Mouse (Mus musculus): ENCODE measurements at regions not wholly inside any gene's neighbourhood (a gene's known extent, or its start where the extent isn't known, plus 50 kb on each side); places are given as distances from the start of the nearest gene placed in this dataset.

DNA sequence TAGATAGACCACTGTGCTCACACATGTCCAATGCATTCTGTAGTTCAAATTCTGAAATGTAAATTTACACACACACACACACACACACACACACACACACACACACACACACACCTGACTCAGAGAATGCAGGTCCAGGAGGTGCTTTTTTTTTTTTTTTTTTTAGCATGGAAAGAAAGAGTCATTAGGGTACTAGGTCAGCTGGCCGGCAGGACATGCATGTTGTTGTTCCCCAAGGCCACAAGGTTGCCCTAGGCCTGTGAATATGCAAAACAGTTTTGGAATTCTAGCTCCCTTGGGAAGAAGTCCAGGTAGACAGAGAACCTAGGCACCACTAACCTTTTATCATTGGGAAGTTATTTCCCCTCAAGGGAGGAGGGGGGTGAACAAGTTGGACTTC is 184.1 kb upstream of the Marcks start:
- DNase-seq (ENCODE audit: low read depth, low spot score): no peak

- no peak for DNase-seq (ENCODE audit: low read depth, low spot score)
These were observed 183.6 kb upstream of the Marcks start for GRCm38 (mm10) chr10:37322310-37322709.

DNA sequence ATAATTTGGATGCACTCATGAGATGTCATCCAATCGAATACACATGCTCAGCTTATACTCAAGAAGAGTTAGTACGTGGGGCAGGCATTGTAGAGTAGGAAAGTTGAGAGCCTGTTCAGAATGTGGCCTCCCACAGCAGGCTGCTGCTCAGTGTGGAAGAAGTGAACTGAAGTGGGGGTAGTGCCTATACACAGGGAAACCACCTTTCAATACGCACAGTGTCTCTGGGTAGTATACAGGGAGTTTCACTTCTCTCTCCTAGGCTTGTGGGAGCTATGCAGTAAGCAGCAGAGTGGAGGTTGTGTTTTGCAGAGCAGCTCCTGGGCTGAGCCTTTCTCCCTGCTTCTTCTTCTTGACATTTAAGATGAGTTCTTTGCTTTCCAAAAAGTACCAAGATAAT is 182.5 kb upstream of the Marcks start:
- no peak for DNase-seq (ENCODE audit: low read depth, low spot score)

DNA sequence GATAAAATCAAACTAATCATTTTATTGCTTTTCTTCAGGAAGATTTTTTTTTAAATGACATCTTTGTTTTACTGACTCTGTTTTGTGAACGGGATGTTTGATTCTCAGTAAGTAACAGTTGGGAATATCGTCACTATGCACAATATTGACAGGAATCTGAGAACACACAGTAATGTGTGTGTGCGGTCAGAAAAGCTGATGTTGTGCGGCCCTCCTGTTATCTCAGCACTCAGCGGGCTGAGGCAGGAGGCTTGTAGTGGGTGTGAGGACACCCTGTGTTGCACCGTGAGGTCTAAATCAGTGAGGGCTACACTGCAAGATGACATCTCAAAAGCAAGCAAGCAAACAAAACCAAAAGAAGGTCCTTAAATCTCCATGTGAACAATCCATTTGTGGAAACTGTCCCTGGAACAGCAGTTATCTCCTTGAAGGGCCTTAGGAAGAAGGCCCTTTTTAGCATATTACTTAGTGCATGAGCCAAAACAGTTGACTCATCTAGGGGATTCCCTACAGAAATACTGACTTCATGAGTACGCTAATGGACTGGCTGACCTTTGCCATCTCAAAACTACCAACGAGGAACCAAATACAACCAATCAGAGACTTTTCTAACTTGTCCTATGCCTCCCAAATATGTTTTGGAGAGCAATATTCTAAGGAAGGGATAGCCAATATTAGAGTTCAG is 181.2 kb upstream of the Marcks start:
- DNase-seq (ENCODE audit: low read depth, low spot score): no peak

DNA sequence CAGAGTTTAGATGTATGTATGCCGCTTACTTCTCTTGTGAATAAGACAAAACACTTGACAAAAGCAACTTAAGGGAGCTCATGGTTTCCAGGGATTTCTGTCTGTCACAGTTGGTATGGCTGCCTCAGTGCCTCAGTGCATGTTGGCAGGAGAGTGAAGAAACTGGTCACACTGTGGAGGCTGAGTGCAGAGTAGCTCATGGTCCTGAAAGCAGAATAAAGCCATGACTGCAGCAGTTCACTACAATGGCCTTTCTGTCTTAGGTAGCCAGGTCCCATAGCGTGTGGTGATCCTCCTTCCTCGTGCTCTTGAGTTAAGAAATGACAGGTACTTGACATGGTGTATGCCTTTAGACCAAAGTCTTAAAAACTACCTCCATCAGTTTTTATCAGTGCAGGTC is 178.0 kb upstream of the Marcks start:
- no peak for DNase-seq (ENCODE audit: low read depth, low spot score)

- no peak for DNase-seq (ENCODE audit: low read depth, low spot score)
These were observed 177.1 kb upstream of the Marcks start for GRCm38 (mm10) chr10:37315804-37316203.

GRCm38 (mm10) chr10:37314746-37315430 is 176.2 kb upstream of the Marcks start:
- no peak for DNase-seq (ENCODE audit: low read depth, low spot score)

DNA sequence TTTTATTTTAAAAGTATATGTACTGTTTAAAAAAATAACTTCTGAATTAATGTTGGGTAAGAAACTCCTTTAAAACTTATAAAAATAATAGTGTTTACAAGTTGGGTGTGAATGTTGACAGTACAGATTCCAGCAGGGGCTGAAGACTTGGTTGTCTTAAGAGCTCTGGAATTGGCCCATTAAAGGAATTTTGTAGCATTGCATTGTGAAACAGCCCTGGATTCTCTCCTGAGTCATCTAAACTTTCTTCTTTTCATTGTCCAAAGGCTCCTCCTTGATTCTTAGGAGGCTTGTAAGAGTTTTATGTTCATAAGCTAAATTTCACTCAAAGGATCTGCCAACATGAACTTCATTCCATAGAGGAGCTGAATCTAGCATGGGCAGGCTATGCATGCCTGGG is 174.7 kb upstream of the Marcks start:
- no peak for DNase-seq (ENCODE audit: low read depth, low spot score)

GRCm38 (mm10) chr10:37310266-37310945 is 171.7 kb upstream of the Marcks start:
- DNase-seq (ENCODE audit: low read depth, low spot score): no peak

GRCm38 (mm10) chr10:37304656-37305055 is 165.9 kb upstream of the Marcks start:
- DNase-seq (ENCODE audit: low read depth, low spot score): no peak

GRCm38 (mm10) chr10:37300181-37300889 is 161.6 kb upstream of the Marcks start:
- no peak for DNase-seq (ENCODE audit: low read depth, low spot score)

DNA sequence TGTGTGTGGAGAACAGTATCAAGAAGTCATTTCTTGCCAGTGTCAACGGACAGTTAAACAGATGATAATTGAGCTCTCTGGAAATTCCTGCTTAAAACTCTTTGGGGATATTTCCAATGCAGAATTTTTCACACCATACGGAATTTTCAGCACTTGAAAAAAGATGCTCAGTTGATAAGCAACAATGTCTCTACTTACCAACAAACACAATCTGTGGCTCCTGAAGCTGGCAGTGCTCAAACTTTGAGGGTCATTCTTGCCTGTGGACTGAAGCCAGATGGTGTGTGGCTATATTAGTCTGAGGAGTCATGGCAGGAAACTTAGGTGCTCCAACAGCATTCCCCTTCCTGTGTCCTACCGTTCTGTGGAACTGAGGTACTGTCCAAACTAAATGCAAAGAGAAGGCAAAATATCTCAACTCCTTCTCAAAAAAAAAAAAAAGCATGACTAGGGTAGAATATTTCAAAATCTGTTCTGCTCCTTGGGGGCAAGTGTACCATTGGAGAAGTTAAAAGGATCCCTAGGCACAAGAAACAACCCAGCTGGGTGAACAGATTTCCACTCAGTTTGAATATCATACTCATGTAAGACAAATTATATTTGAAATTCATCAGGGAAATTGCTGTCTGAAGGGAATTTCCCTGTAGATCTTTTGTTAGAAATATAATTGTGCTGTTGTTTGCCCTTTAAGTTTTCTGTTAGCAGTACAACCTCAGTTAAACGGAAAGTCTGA is 160.1 kb upstream of the Marcks start:
- DNase-seq (ENCODE audit: low read depth, low spot score): no peak

- no peak for DNase-seq (ENCODE audit: low read depth, low spot score)
These were observed 155.5 kb upstream of the Marcks start for GRCm38 (mm10) chr10:37294231-37294630.

DNA sequence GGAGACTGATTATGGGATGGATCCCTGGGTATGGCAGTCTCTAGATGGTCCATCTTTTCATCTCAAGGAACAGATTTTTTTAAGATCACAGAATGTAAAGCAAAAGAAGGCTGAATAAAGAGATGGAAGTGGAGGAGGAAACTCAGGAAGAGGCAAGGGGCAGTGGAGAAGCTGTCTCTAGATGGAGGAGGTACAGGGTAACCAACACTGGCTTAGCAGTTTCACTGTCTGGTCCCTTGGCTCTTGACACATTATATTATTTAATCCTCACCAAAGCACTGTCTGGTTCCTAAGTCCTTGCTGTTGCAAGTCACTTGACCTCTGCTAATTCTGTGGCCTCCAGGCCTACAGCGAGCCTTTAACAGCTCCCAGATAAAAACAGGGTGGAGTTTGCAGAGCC is 154.6 kb upstream of the Marcks start:
- no peak for DNase-seq (ENCODE audit: low read depth, low spot score)

- no peak for DNase-seq (ENCODE audit: low read depth, low spot score)
These were observed 153.1 kb upstream of the Marcks start for GRCm38 (mm10) chr10:37291639-37292495.

- no peak for DNase-seq (ENCODE audit: low read depth, low spot score)
These were observed 151.4 kb upstream of the Marcks start for GRCm38 (mm10) chr10:37289964-37290704.

- DNase-seq (ENCODE audit: low read depth, low spot score): no peak
These were observed 147.6 kb upstream of the Marcks start for GRCm38 (mm10) chr10:37286305-37286704.

GRCm38 (mm10) chr10:37282951-37283350 is 144.2 kb upstream of the Marcks start:
- DNase-seq (ENCODE audit: low read depth, low spot score): no peak

DNA sequence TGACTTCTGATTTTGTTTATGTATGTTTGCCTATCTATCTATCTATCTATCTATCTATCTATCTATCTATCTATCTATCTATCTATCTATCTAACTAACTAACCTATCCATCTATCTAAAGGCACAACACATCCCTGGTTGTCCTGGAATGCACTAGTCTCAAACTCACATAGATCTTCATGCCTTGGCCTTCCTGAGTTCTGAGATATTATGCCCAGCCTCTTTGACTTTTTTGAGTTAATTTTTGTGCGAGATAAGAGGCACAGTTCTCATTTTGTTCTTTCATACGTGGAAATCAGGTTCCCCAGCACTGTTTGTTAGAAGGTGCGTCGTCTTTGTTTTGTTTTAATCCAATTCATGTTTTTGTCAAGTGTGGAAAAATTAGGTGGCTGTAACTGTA is 142.1 kb upstream of the Marcks start:
- no peak for DNase-seq (ENCODE audit: low read depth, low spot score)

Measured in embryo, embryonic 11.5 days (tissue).